Mouse (Mus musculus) bone marrow, adult 2 months (tissue): Measurements from ENCODE around the gene Sh3rf1.

ENCODE experiments used
- CTCF ChIP-seq: fragments of 200-500 bp; IDR thresholded peaks from 2 replicates; pipeline ENCODE4 v1.5.1; 2011; ENCODE audit warnings: low read length, control low read depth; ENCODE audit not compliant: control insufficient read depth, insufficient read depth
- POLR2A ChIP-seq: fragments of 200-500 bp; IDR thresholded peaks from 2 replicates; pipeline ENCODE4 v1.6.1; 2011; ENCODE audit warnings: low read depth, mild to moderate bottlenecking, control low read depth, low read length, borderline replicate concordance; ENCODE audit not compliant: control insufficient read depth

- no peak for TF ChIP-seq POLR2A
- no peak for TF ChIP-seq CTCF
These were observed 19.2 kb downstream of the Sh3rf1 start for GRCm38 (mm10) chr8:61242896-61243295.
